Mouse (Mus musculus) midbrain, embryonic 15.5 days (tissue): ENCODE results near the gene Olfr371. TPM values are rescaled to one million over a fixed set of nuclear protein-coding genes. Genes with fewer than 3 reads are reported as not detected.

Experiments used
- ATAC-seq: fragments of 200-750 bp; cut with Nextera tagmentation; replicated peaks from 2 replicates; pipeline ENCODE4 v1.8.0; 2017; ENCODE audit warnings: moderate TSS enrichment
- H3K27ac ChIP-seq: fragments of 300-500 bp; sonication (generic); 2 replicates; pipeline ENCODE4 v1.5.1; 2015; ENCODE audit warnings: mild to moderate bottlenecking, inconsistent platforms
- H3K27me3 ChIP-seq: fragments of 300-500 bp; sonication (generic); replicated peaks from 2 replicates; pipeline ENCODE4 v1.6.1; 2015; ENCODE audit warnings: inconsistent platforms
- H3K36me3 ChIP-seq: fragments of 300-500 bp; sonication (generic); replicated peaks from 2 replicates; pipeline ENCODE4 v1.6.1; 2015; ENCODE audit warnings: inconsistent platforms
- H3K4me1 ChIP-seq: fragments of 300-500 bp; sonication (generic); 2 replicates; pipeline ENCODE4 v1.6.1; 2015; ENCODE audit warnings: inconsistent platforms
- H3K4me2 ChIP-seq: fragments of 300-500 bp; sonication (generic); 2 replicates; pipeline ENCODE4 v1.6.1; 2015; ENCODE audit warnings: inconsistent platforms, mild to moderate bottlenecking, moderate library complexity
- H3K4me3 ChIP-seq: fragments of 300-500 bp; sonication (generic); 2 replicates; pipeline ENCODE4 v1.5.1; 2015; ENCODE audit warnings: mild to moderate bottlenecking, inconsistent platforms
- H3K9ac ChIP-seq: fragments of 300-500 bp; sonication (generic); 2 replicates; pipeline ENCODE4 v1.6.1; 2015; ENCODE audit warnings: mild to moderate bottlenecking, inconsistent platforms
- H3K9me3 ChIP-seq: fragments of 300-500 bp; sonication (generic); 2 replicates; pipeline ENCODE4 v1.6.1; 2016; ENCODE audit warnings: inconsistent platforms
- WGBS: fragments of 180-500 bp; shearing (Covaris S2); methylation state at CpG from one replicate; pipeline ENCODE4 v1.1.7; 2015; ENCODE audit warnings: mixed read lengths; 5-methylcytosine and 5-hydroxymethylcytosine counted together
- polyA plus RNA-seq: library from polyadenylated mRNA; unstranded; fragments of >200 nt; fragmentation: Nextera tagmentation; extraction: Ambion mirVana; gene quantifications from 2 replicates; pipeline ENCODE4 v1.2.1, GENCODE M21; 2015

Gene Olfr371
- polyA plus RNA-seq = not detected in 2 replicates

GRCm38 (mm10) chr8:85225688-85226087 is at the start of gene Olfr371:
Olfr371 (plus strand) TSS chr8:85225988.
- Histone ChIP-seq H3K27me3 (no peaks in the 10 kb centered on the region), H3K4me2 (no peak within 1 kb of the TSS), H3K36me3 (no peaks in the 10 kb centered on the region), H3K9ac (no peak within 1 kb of the TSS), H3K4me3 (no peak within 1 kb of the TSS), H3K9me3 (no peaks in the 10 kb centered on the region), H3K4me1 (no peaks in the 10 kb centered on the region), H3K27ac (no peak within 1 kb of the TSS)
- 46% methylated on average over 1 of the region's 1 CpGs for WGBS
- no peak for ATAC-seq

- no peaks in the 10 kb centered on the region for H3K4me1 ChIP-seq
- H3K9ac ChIP-seq = no peak overlapping the region
- peaks cover 3% of the 10 kb centered on the region; the same call in 1 of the 2 replicates for H3K9me3 ChIP-seq
- WGBS = 75% methylated on average over 1 of the region's 1 CpGs
- H3K4me2 ChIP-seq = no peak overlapping the region
- H3K27ac ChIP-seq = no peak overlapping the region
- ATAC-seq = no peak
- no peaks in the 10 kb centered on the region for H3K36me3 ChIP-seq
- no peak overlapping the region for H3K4me3 ChIP-seq
- no peaks in the 10 kb centered on the region for H3K27me3 ChIP-seq
Measured at GRCm38 (mm10) chr8:85192346-85192745, 33.4 kb upstream of the Olfr371 start.

GRCm38 (mm10) chr8:85220220-85220619 is 5.6 kb upstream of the Olfr371 start:
- H3K4me2 ChIP-seq = no peak overlapping the region
- no peak for ATAC-seq

GRCm38 (mm10) chr8:85220992-85221391 is 4.8 kb upstream of the Olfr371 start:
- no peak overlapping the region for H3K27ac ChIP-seq
- no peak for ATAC-seq
- H3K4me1 ChIP-seq = no peaks in the 10 kb centered on the region
- 54% methylated on average over 6 of the region's 6 CpGs for WGBS
- no peak overlapping the region for H3K4me2 ChIP-seq
- H3K36me3 ChIP-seq = no peaks in the 10 kb centered on the region
- no peaks in the 10 kb centered on the region for H3K9me3 ChIP-seq
- H3K4me3 ChIP-seq = no peak overlapping the region
- no peak overlapping the region for H3K9ac ChIP-seq
- H3K27me3 ChIP-seq = no peaks in the 10 kb centered on the region

More at GRCm38 (mm10) chr8:85220220-85220619, 5.6 kb upstream of the Olfr371 start:
- H3K27me3 ChIP-seq = no peaks in the 10 kb centered on the region
- H3K27ac ChIP-seq = no peak overlapping the region
- no peaks in the 10 kb centered on the region for H3K4me1 ChIP-seq
- no peaks in the 10 kb centered on the region for H3K36me3 ChIP-seq
- 80% methylated on average over 4 of the region's 4 CpGs for WGBS
- no peak overlapping the region for H3K9ac ChIP-seq
- no peak overlapping the region for H3K4me3 ChIP-seq
- no peaks in the 10 kb centered on the region for H3K9me3 ChIP-seq

GRCm38 (mm10) chr8:85227297-85227696 is 1.5 kb downstream of the Olfr371 start:
- Histone ChIP-seq H3K27ac (no peak overlapping the region), H3K4me3 (no peak overlapping the region), H3K36me3 (no peaks in the 10 kb centered on the region), H3K9ac (no peak overlapping the region), H3K27me3 (no peaks in the 10 kb centered on the region), H3K4me2 (no peak overlapping the region), H3K4me1 (no peaks in the 10 kb centered on the region), H3K9me3 (no peaks in the 10 kb centered on the region)
- 75% methylated on average over 1 of the region's 1 CpGs for WGBS
- no peak for ATAC-seq

Other genes with a start within 250 kb of the Olfr371 start
- gene Junb, start 247.3 kb upstream of the Olfr371 start, polyA plus RNA-seq = 5.5 and 6.8 TPM in 2 replicates
- 38.9 and 41.1 TPM in 2 replicates for gene Hook2, start 235.4 kb upstream of the Olfr371 start, polyA plus RNA-seq
- gene Best2, start 211.5 kb upstream of the Olfr371 start, polyA plus RNA-seq = not detected in 2 replicates
- gene Asna1, start 200.7 kb upstream of the Olfr371 start, polyA plus RNA-seq = 146 and 159 TPM in 2 replicates
- 121 and 124 TPM in 2 replicates for gene Trir, start 199.2 kb upstream of the Olfr371 start, polyA plus RNA-seq
- gene Tnpo2, start 189.1 kb upstream of the Olfr371 start, polyA plus RNA-seq = 64.2 and 71.0 TPM in 2 replicates
- gene Fbxw9, start 165.9 kb upstream of the Olfr371 start, polyA plus RNA-seq = 84.5 and 86.2 TPM in 2 replicates
- 0.89 and 2.0 TPM in 2 replicates for gene Gm5741, start 158.0 kb upstream of the Olfr371 start, polyA plus RNA-seq
- 111 and 112 TPM in 2 replicates for gene Dhps, start 154.2 kb upstream of the Olfr371 start, polyA plus RNA-seq
- gene Wdr83os, start 145.2 kb upstream of the Olfr371 start, polyA plus RNA-seq = 135 TPM in 2 replicates
- gene Wdr83, start 144.7 kb upstream of the Olfr371 start, polyA plus RNA-seq = 60.3 and 66.9 TPM in 2 replicates
- 19.8 and 20.0 TPM in 2 replicates for gene Man2b1, start 142.7 kb upstream of the Olfr371 start, polyA plus RNA-seq
- gene Zfp791, start 102.9 kb upstream of the Olfr371 start, polyA plus RNA-seq = 4.2 and 4.6 TPM in 2 replicates
- not detected in 2 replicates for gene Cks1brt, start 74.1 kb upstream of the Olfr371 start, polyA plus RNA-seq
- gene Orc6, start 73.6 kb downstream of the Olfr371 start, polyA plus RNA-seq = 65.3 and 70.5 TPM in 2 replicates
- 163 and 170 TPM in 2 replicates for gene Vps35, start 73.8 kb downstream of the Olfr371 start, polyA plus RNA-seq
- 0.34 and 0.52 TPM in 2 replicates for gene Mylk3, start 160.4 kb downstream of the Olfr371 start, polyA plus RNA-seq
- 36.5 and 38.6 TPM in 2 replicates for gene 4921524J17Rik, start 206.8 kb downstream of the Olfr371 start, polyA plus RNA-seq